Mouse (Mus musculus): ENCODE data around the gene Cops3. TPM values are rescaled to one million over a fixed set of nuclear protein-coding genes. Genes with fewer than 3 reads are reported as not detected.

Gene Cops3
- polyA plus RNA-seq, 1 experiment: 9.5 TPM

DNA sequence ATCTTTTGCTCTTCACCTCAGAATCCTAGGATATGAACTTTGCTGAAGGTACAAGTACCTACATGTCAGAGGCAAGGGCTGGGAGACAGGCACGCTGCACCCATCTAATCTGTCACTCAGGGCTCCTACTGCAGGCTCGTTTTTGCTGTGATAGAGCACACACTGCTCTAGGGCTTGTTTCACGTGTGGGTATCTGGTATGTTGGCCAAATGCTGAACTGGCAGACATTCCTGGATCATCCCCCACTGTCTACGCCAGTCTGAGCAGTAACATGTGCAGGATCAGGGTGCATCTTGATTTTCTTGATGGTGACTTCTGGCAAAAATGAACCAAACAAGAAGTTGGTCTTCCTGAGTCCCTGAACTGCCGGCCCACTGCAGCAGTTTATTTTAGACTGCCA lies 62.4 kb downstream of the Cops3 start:
- Histone ChIP-seq H3K4me3 (ENCODE audit: low read depth, low read length) (no peak overlapping the region), H3K27me3 (ENCODE audit: control insufficient read depth, insufficient read depth, low read length) (no peaks in the 10 kb centered on the region), H3K36me3 (ENCODE audit: control insufficient read depth, insufficient read depth, low read length) (peaks cover 33% of the 10 kb centered on the region), H3K27ac (ENCODE audit: insufficient read depth, low read depth, low read length) (no peak overlapping the region), H3K4me1 (ENCODE audit: control insufficient read depth, insufficient read depth, insufficient read length, low read length) (no peaks in the 10 kb centered on the region)
- TF ChIP-seq CTCF (IDR thresholded peaks at IDR 0.05; ENCODE audit: extremely low read depth, insufficient read length, insufficient replicate concordance, low read depth, low read length) (no peak), POLR2A (IDR thresholded peaks at IDR 0.05; ENCODE audit: low read depth, low read length) (no peak)
- 81% methylated on average over 5 of the region's 5 CpGs for WGBS

DNA sequence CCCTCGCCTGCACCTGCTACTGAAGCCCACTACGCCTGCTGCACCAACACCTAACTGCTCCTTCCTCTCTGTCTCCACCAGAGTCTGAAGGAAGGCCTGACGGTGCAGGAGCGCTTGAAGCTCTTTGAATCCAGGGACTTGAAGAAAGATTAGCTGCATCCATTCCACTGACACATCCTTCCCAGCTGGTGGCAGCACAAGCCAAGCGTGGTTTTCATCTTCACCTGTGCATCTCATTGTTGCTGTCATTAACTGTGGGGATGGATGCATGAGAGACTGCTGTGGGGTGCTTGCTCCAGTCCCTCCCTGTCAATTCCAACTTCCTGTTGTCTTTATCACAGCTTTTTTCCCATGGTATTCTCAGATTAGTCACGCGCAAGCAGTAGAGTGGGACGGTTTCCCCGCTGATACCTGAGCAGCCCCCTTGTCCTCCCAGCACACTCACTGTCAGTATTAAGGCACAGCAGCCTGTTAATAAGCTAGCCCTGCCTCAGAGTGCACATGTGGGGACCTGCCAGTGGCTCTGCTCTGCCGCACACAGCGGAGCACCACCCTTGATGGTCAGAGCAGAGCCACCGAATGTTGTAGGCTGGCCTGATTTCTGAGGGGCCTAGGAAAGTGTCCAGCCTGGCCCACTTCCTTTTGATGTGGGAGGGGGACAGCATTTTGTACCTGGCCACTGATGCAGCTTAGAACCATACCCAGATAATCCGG lies 64.0 kb downstream of the Cops3 start:
- Histone ChIP-seq H3K36me3 (ENCODE audit: control insufficient read depth, insufficient read depth, low read length) (peaks cover 43% of the 10 kb centered on the region), H3K4me1 (ENCODE audit: control insufficient read depth, insufficient read depth, insufficient read length, low read length) (no peaks in the 10 kb centered on the region), H3K27ac (ENCODE audit: insufficient read depth, low read depth, low read length) (no peak overlapping the region), H3K27me3 (ENCODE audit: control insufficient read depth, insufficient read depth, low read length) (no peaks in the 10 kb centered on the region), H3K4me3 (ENCODE audit: low read depth, low read length) (no peak overlapping the region)
- TF ChIP-seq POLR2A (IDR thresholded peaks at IDR 0.05; ENCODE audit: low read depth, low read length) (no peak), CTCF (IDR thresholded peaks at IDR 0.05; ENCODE audit: extremely low read depth, insufficient read length, insufficient replicate concordance, low read depth, low read length) (no peak)
- 92% methylated on average over 13 of the region's 13 CpGs for WGBS

DNA sequence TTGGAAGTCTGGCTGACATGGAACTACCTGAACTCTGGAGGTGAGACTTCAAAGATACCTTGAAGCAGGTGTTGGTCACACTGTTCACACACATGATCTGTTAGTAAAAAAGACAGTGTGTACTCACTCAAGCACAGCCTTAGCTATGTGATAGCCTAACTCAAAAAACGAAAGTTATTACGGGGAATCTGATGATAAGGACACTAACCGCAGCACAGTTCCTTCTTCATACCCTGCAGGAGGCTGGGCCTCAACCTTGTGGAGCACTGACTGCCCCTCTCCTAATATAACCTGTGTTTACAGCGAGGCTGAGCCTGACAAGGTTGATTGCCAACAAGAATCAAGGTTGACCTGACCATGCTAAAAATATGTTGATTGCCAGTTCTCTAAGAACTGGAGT lies 65.1 kb downstream of the Cops3 start:
- Histone ChIP-seq H3K4me3 (ENCODE audit: low read depth, low read length) (no peak overlapping the region), H3K36me3 (ENCODE audit: control insufficient read depth, insufficient read depth, low read length) (peaks cover 53% of the 10 kb centered on the region), H3K4me1 (ENCODE audit: control insufficient read depth, insufficient read depth, insufficient read length, low read length) (no peaks in the 10 kb centered on the region), H3K27me3 (ENCODE audit: control insufficient read depth, insufficient read depth, low read length) (no peaks in the 10 kb centered on the region), H3K27ac (ENCODE audit: insufficient read depth, low read depth, low read length) (no peak overlapping the region)
- TF ChIP-seq CTCF (IDR thresholded peaks at IDR 0.05; ENCODE audit: extremely low read depth, insufficient read length, insufficient replicate concordance, low read depth, low read length) (no peak), POLR2A (IDR thresholded peaks at IDR 0.05; ENCODE audit: low read depth, low read length) (no peak)
- 52% methylated on average over 4 of the region's 4 CpGs for WGBS

DNA sequence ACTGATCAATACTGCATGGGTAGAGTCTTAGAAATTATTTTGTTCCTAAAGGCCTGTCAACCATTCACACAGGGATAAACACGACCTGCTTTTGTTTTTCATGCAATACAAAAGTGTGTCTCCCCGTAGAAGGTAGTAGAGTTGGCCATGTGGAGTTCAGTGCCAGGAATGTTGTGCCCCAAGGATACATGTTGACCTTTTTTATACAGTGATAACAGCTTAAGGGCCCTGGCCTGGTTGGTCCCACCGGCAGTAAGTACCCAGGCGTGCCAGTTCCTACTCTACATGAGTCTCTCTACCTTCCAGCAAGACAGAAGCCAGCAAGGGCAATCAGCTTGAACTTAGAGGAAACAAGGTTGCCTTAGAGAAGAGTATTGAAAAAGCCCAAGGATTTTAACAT lies 66.7 kb downstream of the Cops3 start:
- no peak overlapping the region for H3K27ac ChIP-seq (ENCODE audit: insufficient read depth, low read depth, low read length)
- no peaks in the 10 kb centered on the region for H3K27me3 ChIP-seq (ENCODE audit: control insufficient read depth, insufficient read depth, low read length)
- peaks cover 68% of the 10 kb centered on the region for H3K36me3 ChIP-seq (ENCODE audit: control insufficient read depth, insufficient read depth, low read length)
- H3K4me1 ChIP-seq (ENCODE audit: control insufficient read depth, insufficient read depth, insufficient read length, low read length): no peaks in the 10 kb centered on the region
- H3K4me3 ChIP-seq (ENCODE audit: low read depth, low read length): no peak overlapping the region
- WGBS: 86% methylated on average over 4 of the region's 4 CpGs
- TF ChIP-seq POLR2A (IDR thresholded peaks at IDR 0.05; ENCODE audit: low read depth, low read length) (no peak), CTCF (IDR thresholded peaks at IDR 0.05; ENCODE audit: extremely low read depth, insufficient read length, insufficient replicate concordance, low read depth, low read length) (no peak)

DNA sequence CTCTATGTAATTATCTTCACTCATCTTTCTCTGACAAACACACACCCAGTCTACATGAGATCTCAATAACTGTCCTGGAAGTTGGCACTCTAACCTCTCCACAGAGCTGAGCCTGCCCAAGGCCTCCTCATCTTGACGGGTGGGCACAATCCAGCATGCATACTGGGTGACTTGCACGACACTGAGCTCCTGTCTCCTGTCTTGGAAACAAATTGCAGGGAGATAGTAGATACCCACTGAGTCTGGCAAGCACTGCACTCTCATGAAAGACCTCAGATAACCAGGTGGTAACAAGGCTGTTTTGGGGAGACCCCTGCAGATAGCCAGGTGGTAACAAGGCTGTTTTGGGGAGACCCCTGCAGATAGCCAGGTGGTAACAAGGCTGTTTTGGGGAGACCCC lies 67.3 kb downstream of the Cops3 start:
- Histone ChIP-seq H3K36me3 (ENCODE audit: control insufficient read depth, insufficient read depth, low read length) (peaks cover 67% of the 10 kb centered on the region), H3K4me1 (ENCODE audit: control insufficient read depth, insufficient read depth, insufficient read length, low read length) (no peaks in the 10 kb centered on the region), H3K27me3 (ENCODE audit: control insufficient read depth, insufficient read depth, low read length) (no peaks in the 10 kb centered on the region), H3K27ac (ENCODE audit: insufficient read depth, low read depth, low read length) (no peak overlapping the region), H3K4me3 (ENCODE audit: low read depth, low read length) (no peak overlapping the region)
- TF ChIP-seq CTCF (IDR thresholded peaks at IDR 0.05; ENCODE audit: extremely low read depth, insufficient read length, insufficient replicate concordance, low read depth, low read length) (no peak), POLR2A (IDR thresholded peaks at IDR 0.05; ENCODE audit: low read depth, low read length) (no peak)
- 84% methylated on average over 2 of the region's 2 CpGs for WGBS

DNA sequence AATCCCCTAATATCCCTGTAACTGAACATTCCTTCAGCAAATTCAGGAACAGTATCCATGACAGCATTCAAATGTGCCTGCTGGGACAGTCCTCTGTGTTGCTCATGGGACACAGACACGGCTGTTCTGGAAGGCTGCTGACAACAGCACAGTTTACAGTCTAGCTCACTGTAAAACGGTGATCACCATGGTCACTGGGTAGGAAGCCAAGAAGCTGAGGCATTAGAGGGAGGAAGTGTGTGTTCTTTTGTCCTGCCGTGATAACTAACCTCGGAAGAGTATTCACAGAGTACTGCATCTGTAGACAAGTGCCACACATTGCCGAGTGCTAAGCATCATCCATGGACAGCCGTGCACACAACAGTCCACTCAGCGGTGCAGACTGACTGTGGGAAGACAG lies 68.9 kb downstream of the Cops3 start:
- Histone ChIP-seq H3K36me3 (ENCODE audit: control insufficient read depth, insufficient read depth, low read length) (peaks cover 71% of the 10 kb centered on the region), H3K4me1 (ENCODE audit: control insufficient read depth, insufficient read depth, insufficient read length, low read length) (no peaks in the 10 kb centered on the region)
- no peak for TF ChIP-seq POLR2A (IDR thresholded peaks at IDR 0.05; ENCODE audit: low read depth, low read length)
- no peak for TF ChIP-seq CTCF (IDR thresholded peaks at IDR 0.05; ENCODE audit: extremely low read depth, insufficient read length, insufficient replicate concordance, low read depth, low read length)

DNA sequence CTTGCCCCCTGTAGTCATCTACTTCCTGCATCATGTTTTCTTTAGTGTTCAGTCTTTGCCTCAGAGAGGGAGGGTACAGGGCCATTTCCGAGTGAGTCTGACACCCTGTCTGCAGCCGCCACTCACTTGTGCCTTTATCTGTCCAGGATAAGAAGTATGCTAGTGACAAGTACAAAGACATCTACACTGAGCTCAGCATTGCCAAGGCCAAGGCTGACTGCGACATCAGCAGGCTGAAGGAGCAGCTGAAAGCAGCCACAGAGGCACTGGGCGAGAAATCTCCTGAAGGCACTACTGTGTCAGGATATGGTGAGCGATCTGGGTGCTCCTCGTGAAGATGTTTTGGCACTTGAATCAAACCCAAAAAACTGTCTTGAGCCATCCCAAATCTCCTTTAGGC lies 69.9 kb downstream of the Cops3 start:
- no peaks in the 10 kb centered on the region for H3K27me3 ChIP-seq (ENCODE audit: control insufficient read depth, insufficient read depth, low read length)
- H3K4me1 ChIP-seq (ENCODE audit: control insufficient read depth, insufficient read depth, insufficient read length, low read length): no peaks in the 10 kb centered on the region
- H3K36me3 ChIP-seq (ENCODE audit: control insufficient read depth, insufficient read depth, low read length): peaks cover 74% of the 10 kb centered on the region
- WGBS: 80% methylated on average over 6 of the region's 6 CpGs
- TF ChIP-seq POLR2A (IDR thresholded peaks at IDR 0.05; ENCODE audit: low read depth, low read length): no peak
- no peak for TF ChIP-seq CTCF (IDR thresholded peaks at IDR 0.05; ENCODE audit: extremely low read depth, insufficient read length, insufficient replicate concordance, low read depth, low read length)
- no peak overlapping the region for H3K27ac ChIP-seq (ENCODE audit: insufficient read depth, low read depth, low read length)
- H3K4me3 ChIP-seq (ENCODE audit: low read depth, low read length): no peak overlapping the region

More for the DNA sequence above, 68.9 kb downstream of the Cops3 start:
- 84% methylated on average over 7 of the region's 7 CpGs for WGBS
- Histone ChIP-seq H3K4me3 (ENCODE audit: low read depth, low read length) (no peak overlapping the region), H3K27me3 (ENCODE audit: control insufficient read depth, insufficient read depth, low read length) (no peaks in the 10 kb centered on the region), H3K27ac (ENCODE audit: insufficient read depth, low read depth, low read length) (no peak overlapping the region)
